Mouse (Mus musculus) midbrain, embryonic 15.5 days (tissue): ENCODE measurements around the gene Kcna7. TPM values are rescaled to one million over a fixed set of nuclear protein-coding genes. Genes with fewer than 3 reads are reported as not detected.
A peak's percentile ranks its signal among the peaks of the same experiment; 100 is the strongest.
"Not testable (repeated sequence)": the region's sequence is repeated elsewhere in the genome, so short reads cannot be mapped to it uniquely, and the experiment has no call there.

Source experiments
- ATAC-seq: fragments of 200-750 bp; cut with Nextera tagmentation; replicated peaks from 2 replicates; pipeline ENCODE4 v1.8.0; 2017; ENCODE audit warnings: moderate TSS enrichment
- H3K27ac ChIP-seq: fragments of 300-500 bp; sonication (generic); 2 replicates; pipeline ENCODE4 v1.5.1; 2015; ENCODE audit warnings: mild to moderate bottlenecking, inconsistent platforms
- H3K27me3 ChIP-seq: fragments of 300-500 bp; sonication (generic); replicated peaks from 2 replicates; pipeline ENCODE4 v1.6.1; 2015; ENCODE audit warnings: inconsistent platforms
- H3K36me3 ChIP-seq: fragments of 300-500 bp; sonication (generic); replicated peaks from 2 replicates; pipeline ENCODE4 v1.6.1; 2015; ENCODE audit warnings: inconsistent platforms
- H3K4me1 ChIP-seq: fragments of 300-500 bp; sonication (generic); 2 replicates; pipeline ENCODE4 v1.6.1; 2015; ENCODE audit warnings: inconsistent platforms
- H3K4me2 ChIP-seq: fragments of 300-500 bp; sonication (generic); 2 replicates; pipeline ENCODE4 v1.6.1; 2015; ENCODE audit warnings: inconsistent platforms, mild to moderate bottlenecking, moderate library complexity
- H3K4me3 ChIP-seq: fragments of 300-500 bp; sonication (generic); 2 replicates; pipeline ENCODE4 v1.5.1; 2015; ENCODE audit warnings: mild to moderate bottlenecking, inconsistent platforms
- H3K9ac ChIP-seq: fragments of 300-500 bp; sonication (generic); 2 replicates; pipeline ENCODE4 v1.6.1; 2015; ENCODE audit warnings: mild to moderate bottlenecking, inconsistent platforms
- H3K9me3 ChIP-seq: fragments of 300-500 bp; sonication (generic); 2 replicates; pipeline ENCODE4 v1.6.1; 2016; ENCODE audit warnings: inconsistent platforms
- WGBS: fragments of 180-500 bp; shearing (Covaris S2); methylation state at CpG from one replicate; pipeline ENCODE4 v1.1.7; 2015; ENCODE audit warnings: mixed read lengths; 5-methylcytosine and 5-hydroxymethylcytosine counted together
- polyA plus RNA-seq: library from polyadenylated mRNA; unstranded; fragments of >200 nt; fragmentation: Nextera tagmentation; extraction: Ambion mirVana; gene quantifications from 2 replicates; pipeline ENCODE4 v1.2.1, GENCODE M21; 2015

Kcna7 gene
- not detected in 2 replicates for polyA plus RNA-seq

DNA sequence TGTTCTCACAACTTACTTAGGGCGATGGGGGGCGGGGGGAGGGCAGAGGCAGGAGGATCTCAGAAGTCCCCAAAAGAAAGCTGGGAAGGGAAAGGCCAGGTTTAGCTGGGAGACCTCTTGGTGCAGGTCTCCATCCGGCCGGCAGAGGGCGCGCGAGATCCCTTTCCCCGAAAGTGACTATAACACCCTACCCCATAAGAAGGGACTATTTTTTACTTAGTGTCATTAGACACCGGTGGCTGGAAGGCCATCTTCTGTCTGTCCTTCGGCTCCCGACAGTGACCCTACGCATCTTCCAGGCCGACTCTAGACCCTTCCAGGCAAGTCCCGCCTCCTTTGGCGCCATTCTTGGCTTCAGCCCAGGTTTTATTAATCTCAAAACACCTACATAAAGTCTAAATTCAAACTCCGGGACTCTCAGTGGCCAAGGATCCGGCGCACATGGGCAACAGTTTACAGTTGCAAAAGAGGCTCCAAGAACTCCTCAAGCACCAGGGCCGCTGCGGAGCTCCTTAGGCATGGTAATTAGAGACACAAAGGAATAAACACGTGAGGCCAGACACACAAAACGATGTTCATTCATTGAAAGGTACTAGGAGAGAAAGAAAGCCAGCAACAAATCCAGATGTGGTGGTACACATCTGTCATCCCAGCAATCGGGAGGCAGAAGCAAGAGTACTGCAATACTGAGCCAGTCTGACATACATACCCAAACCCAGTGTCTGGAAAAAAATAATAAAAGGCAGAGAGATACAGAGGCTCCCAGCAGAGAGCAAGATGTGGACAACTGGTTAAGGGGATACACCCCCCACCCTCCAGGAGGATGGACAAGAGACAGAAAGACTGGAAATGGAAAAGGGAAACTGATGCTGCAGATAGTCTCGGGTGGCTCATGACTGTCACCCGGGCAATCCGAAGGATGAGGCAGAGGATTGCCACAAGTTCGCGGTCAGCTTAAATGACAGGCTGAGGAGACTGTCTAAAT lies at the start of gene Kcna7:
Gene Kcna7 (plus strand): TSS at position 563 of the 985 bp plus-strand sequence.
- Histone ChIP-seq H3K4me3 (peak within 1 kb of the TSS; percentile 35), H3K27me3 (peaks cover 64% of the 10 kb centered on the region), H3K36me3 (no peaks in the 10 kb centered on the region), H3K9ac (no peak within 1 kb of the TSS), H3K27ac (no peak within 1 kb of the TSS), H3K9me3 (no peaks in the 10 kb centered on the region), H3K4me2 (peak within 1 kb of the TSS; percentile 51), H3K4me1 (peaks cover 9% of the 10 kb centered on the region)
- ATAC-seq, result no peak
- WGBS, result 11% methylated on average over 28 of the region's 28 CpGs

DNA sequence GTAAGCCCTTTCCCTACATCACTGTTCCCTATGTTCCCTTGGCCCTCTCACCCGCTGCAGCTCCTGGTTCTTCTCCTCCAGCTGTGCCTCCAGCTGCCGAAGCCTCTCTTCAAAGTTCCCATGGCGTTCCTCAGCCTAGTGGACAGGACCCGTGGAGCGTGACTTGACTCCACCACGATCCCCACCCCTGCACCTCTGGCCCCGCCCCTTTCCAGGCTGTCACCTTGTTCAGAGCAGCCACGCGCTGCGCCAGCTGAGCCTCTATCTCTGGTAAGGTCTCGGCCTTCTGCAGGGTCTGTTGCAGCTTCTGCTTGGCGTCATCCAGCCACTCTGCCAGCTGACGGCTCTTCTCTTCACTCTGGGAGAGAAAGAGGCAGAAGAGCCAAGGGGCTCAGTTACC lies 49.4 kb upstream of the Kcna7 start:
- ATAC-seq, result no peak
- 60% methylated on average over 13 of the region's 13 CpGs for WGBS
- Histone ChIP-seq H3K4me3 (no peak overlapping the region), H3K9ac (no peak overlapping the region), H3K9me3 (no peaks in the 10 kb centered on the region), H3K4me2 (no peak overlapping the region), H3K4me1 (peaks cover 2% of the 10 kb centered on the region; the same call in 1 of the 2 replicates), H3K27me3 (no peaks in the 10 kb centered on the region), H3K27ac (no peak overlapping the region), H3K36me3 (peaks cover 44% of the 10 kb centered on the region)

DNA sequence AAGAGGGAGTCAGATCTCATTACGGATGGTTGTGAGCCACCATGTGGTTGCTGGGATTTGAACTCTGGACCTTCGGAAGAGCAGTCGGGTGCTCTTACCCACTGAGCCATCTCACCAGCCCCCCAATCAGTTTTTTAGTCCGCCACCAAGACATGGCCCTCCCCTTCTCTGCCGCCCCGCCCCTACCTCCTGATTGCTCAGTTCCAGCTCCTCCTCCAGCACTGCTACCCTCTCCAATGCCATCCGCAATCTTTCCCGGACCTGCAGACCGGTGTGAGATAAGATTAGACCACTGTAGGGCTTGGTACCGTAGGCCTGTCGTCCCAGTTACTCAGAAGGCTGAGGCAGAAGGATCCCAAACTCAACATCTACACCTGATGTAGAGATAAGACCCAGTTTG lies 46.4 kb upstream of the Kcna7 start:
- H3K27ac ChIP-seq, H3K4me3 ChIP-seq, H3K4me2 ChIP-seq, H3K9ac ChIP-seq, ATAC-seq, H3K27me3 ChIP-seq, H3K9me3 ChIP-seq: not testable (repeated sequence)
- H3K4me1 ChIP-seq, result peaks cover 27% of the 10 kb centered on the region
- WGBS, result 62% methylated on average over 10 of the region's 11 CpGs
- peaks cover 26% of the 10 kb centered on the region for H3K36me3 ChIP-seq

DNA sequence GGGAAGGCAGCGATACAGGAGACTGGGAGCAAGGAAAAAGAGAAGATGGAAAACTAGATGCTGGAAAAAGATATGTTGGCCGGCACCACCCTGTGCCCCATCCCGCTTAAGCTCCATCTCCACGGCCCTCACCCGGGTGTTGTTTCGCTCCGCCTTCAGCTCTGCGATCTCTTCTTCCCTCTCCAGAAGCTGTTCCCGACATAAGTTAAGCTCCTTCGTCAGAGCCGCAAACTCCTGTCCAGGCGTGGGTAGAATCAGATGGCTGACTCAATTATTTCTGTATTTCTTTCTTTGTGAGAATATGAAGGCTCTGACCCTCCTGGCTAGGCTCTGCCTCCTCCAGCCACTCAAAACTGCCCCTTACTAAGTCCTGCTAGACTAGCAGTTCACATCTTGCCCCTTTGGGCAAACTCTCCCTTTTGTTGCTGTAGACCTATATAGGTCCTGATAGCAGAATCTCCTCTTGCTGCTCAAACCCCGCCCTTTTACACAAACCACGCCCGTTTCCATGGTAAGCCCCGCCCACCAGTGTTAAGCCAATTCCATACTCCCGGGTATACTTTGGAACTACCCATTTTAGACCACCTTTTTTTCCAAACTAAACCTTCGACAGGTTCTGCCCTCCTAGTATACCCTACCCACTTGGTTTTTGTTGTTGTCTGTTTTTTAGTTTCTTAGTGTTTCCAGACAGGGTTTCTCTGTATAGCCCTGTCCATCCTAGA lies 44.9 kb upstream of the Kcna7 start:
- peak overlapping the region; percentile 41; the same call in 1 of the 2 replicates for H3K4me3 ChIP-seq

DNA sequence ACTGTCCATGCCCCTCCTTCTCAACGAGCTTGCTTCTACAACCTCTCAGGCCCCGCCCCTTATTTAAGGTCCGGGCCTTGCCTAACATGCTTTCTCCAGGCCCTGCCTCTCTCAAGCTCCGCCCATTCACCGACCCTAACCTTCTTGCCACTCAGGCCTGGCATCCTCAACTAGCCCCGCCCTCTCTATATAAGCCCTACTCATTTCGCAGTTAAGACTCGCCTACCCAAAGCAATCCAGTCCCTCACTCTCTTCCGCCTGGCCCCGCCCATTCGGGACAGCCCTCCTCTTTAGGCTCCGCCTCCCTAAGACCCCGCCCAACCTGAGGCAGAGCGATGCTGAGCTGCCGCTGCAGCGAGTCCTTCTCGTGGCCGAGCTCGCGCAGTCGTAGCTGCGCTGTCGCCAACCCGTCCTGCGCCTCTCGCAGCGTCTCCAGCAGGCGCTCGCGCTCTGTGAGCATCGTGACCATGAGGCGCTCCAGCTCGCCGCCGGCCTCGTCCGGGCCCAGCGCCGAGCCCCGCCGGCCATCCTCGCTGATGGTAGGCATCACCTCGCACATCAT lies 44.1 kb upstream of the Kcna7 start:
- Histone ChIP-seq H3K4me2 (peak overlapping the region; percentile 60), H3K27me3 (no peaks in the 10 kb centered on the region; the same call in 1 of the 2 replicates), H3K4me3 (peak overlapping the region; percentile 41), H3K36me3 (peaks cover 21% of the 10 kb centered on the region; the same call in 1 of the 2 replicates), H3K9ac (peak overlapping the region; percentile 43), H3K9me3 (no peaks in the 10 kb centered on the region), H3K27ac (peak overlapping the region; percentile 66), H3K4me1 (peaks cover 42% of the 10 kb centered on the region)
- WGBS, result under 1% methylated on average over 43 of the region's 43 CpGs
- peak; percentile 87 for ATAC-seq

More for the DNA sequence above, 44.9 kb upstream of the Kcna7 start:
- Histone ChIP-seq H3K4me2 (peak overlapping the region; percentile 60), H3K27ac (no peak overlapping the region), H3K4me1 (peaks cover 38% of the 10 kb centered on the region), H3K9me3 (no peaks in the 10 kb centered on the region), H3K9ac (no peak overlapping the region), H3K36me3 (peaks cover 21% of the 10 kb centered on the region; the same call in 1 of the 2 replicates), H3K27me3 (no peaks in the 10 kb centered on the region; the same call in 1 of the 2 replicates)
- ATAC-seq, result peak; percentile 21
- WGBS, result 51% methylated on average over 18 of the region's 18 CpGs

DNA sequence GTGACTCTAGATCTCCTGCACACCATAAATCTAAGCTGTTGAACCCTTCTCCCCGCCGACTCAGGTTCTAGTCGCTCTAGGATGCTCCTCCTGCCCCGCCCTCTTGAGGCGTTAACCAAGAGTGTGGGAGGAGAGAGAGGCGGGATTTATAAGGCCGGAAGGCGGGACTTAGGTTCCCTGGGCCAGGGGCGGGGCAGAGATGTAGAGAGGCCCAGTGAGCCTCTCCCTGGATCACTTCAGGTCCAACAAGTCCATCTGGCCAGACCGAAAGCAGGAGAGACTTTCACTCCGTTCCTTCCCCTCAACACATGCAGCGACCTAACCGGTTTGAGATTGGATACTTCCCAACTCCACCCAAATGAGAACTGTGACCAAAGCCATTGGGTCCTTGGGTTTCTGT lies 42.7 kb upstream of the Kcna7 start:
- H3K4me1 ChIP-seq, result peaks cover 46% of the 10 kb centered on the region
- no peaks in the 10 kb centered on the region for H3K9me3 ChIP-seq
- no peaks in the 10 kb centered on the region; the same call in 1 of the 2 replicates for H3K27me3 ChIP-seq
- peak overlapping the region; percentile 4; the same call in 1 of the 2 replicates for H3K4me2 ChIP-seq
- no peak for ATAC-seq
- no peak overlapping the region for H3K9ac ChIP-seq
- no peak overlapping the region for H3K4me3 ChIP-seq
- 13% methylated on average over 13 of the region's 13 CpGs for WGBS
- peaks cover 8% of the 10 kb centered on the region; the same call in 1 of the 2 replicates for H3K36me3 ChIP-seq
- H3K27ac ChIP-seq, result no peak overlapping the region

DNA sequence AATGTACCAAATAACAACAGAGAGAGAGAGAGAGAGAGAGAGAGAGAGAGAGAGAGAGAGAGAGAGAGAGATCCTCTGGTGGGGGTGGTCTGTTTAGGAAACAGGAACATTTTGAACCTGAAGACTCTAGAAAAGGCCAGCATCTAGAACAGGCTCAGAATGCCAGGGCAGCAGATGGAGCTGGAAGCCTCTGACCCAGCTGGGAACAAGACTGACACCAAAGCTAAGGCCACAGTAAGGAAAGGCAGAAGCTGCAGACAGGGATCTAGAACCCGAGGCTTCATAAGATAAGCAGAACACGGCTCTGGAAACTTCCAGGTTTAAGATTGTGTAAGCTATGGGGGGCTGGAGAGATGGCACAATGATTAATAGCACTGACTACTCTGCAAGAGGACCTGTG lies 41.5 kb upstream of the Kcna7 start:
- Histone ChIP-seq H3K9me3 (no peaks in the 10 kb centered on the region), H3K4me2 (no peak overlapping the region), H3K27me3 (peaks cover 2% of the 10 kb centered on the region; the same call in 1 of the 2 replicates), H3K4me3 (no peak overlapping the region), H3K4me1 (peaks cover 52% of the 10 kb centered on the region), H3K36me3 (no peaks in the 10 kb centered on the region), H3K9ac (no peak overlapping the region), H3K27ac (no peak overlapping the region)
- no peak for ATAC-seq
- WGBS, result 92% methylated on average over 2 of the region's 2 CpGs

DNA sequence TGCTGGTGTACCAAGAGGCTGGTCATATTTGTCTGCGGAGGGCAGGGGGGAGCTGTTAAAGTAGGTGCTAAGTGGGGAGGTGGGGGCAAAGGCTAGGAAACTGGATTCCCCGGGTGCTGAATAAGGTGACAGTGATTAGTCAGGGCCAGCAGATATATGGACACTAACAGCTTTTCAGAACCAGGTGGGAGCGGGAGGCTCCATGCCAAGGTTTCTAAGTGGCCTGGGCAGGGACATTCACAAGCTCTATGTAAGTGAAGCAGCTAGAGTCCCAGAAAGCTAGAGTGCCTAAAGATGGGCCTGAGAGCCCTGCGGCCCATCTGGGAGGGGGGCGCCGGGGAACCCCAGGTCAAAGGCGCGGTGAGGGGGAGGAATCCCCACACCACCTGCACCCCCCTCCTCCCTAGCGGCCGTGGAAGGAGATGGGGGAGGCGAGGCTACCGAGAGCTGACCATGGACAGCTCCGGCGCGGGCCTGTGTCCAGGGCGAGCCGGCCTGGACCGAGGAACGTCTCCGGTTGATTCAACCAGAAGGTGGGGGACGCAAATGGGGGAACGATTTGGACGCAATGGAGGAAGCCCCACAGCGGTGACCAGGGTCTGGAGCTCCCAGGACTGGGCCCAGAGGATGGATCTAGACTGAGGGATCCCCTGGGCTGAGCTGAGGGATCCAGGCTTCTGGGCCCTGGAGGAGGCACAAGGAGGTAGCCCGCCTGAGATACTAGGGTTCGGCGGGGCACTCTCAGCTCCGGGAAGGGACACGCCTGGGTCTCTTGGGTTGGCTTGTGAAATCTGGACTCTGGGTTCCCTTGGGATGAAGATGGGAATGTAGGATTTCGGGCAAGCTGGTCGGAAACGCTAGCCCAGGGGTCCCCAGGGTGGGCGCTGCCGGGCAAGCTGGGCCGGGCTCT lies 39.5 kb upstream of the Kcna7 start:
- Histone ChIP-seq H3K27me3 (peaks cover 7% of the 10 kb centered on the region; the same call in 1 of the 2 replicates), H3K9ac (peak overlapping the region; percentile 85), H3K36me3 (no peaks in the 10 kb centered on the region), H3K4me1 (peaks cover 70% of the 10 kb centered on the region), H3K27ac (peak overlapping the region; percentile 78), H3K9me3 (no peaks in the 10 kb centered on the region), H3K4me2 (peak overlapping the region; percentile 74), H3K4me3 (peak overlapping the region; percentile 74)
- ATAC-seq, result no peak
- 5% methylated on average over 28 of the region's 35 CpGs for WGBS

DNA sequence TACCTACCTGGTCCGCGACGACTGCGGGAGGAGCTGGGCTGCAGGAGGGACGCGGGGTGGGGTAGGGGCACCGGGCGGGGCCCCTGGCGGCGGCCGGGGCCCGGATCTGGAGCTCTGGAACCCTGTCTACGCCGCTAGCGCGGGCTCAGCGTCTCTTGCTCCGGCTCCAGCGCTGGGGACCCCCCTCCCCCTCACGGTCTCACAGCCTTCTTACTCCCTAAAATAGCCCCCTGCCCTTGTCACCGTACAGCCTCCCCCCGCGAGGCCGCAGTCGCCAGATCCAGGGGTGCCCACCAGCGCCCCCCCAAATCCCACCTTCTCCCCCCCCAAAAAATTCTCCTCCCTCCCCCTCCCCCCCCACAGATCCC lies 38.8 kb upstream of the Kcna7 start, which contains the start of gene Ppfia3:
Gene Ppfia3 (minus strand): TSS at position 368 of the 368 bp plus-strand sequence.
- peaks cover 64% of the 10 kb centered on the region for H3K4me1 ChIP-seq
- H3K36me3 ChIP-seq, result no peaks in the 10 kb centered on the region
- peak; percentile 52 for ATAC-seq
- peaks cover 7% of the 10 kb centered on the region; the same call in 1 of the 2 replicates for H3K27me3 ChIP-seq
- peak within 1 kb of the TSS; percentile 74 for H3K4me3 ChIP-seq
- H3K9me3 ChIP-seq, result no peaks in the 10 kb centered on the region
- peak within 1 kb of the TSS; percentile 77 for H3K4me2 ChIP-seq
- H3K27ac ChIP-seq, result peak within 1 kb of the TSS; percentile 85
- H3K9ac ChIP-seq, result peak within 1 kb of the TSS; percentile 85
- under 1% methylated on average over 24 of the region's 26 CpGs for WGBS

DNA sequence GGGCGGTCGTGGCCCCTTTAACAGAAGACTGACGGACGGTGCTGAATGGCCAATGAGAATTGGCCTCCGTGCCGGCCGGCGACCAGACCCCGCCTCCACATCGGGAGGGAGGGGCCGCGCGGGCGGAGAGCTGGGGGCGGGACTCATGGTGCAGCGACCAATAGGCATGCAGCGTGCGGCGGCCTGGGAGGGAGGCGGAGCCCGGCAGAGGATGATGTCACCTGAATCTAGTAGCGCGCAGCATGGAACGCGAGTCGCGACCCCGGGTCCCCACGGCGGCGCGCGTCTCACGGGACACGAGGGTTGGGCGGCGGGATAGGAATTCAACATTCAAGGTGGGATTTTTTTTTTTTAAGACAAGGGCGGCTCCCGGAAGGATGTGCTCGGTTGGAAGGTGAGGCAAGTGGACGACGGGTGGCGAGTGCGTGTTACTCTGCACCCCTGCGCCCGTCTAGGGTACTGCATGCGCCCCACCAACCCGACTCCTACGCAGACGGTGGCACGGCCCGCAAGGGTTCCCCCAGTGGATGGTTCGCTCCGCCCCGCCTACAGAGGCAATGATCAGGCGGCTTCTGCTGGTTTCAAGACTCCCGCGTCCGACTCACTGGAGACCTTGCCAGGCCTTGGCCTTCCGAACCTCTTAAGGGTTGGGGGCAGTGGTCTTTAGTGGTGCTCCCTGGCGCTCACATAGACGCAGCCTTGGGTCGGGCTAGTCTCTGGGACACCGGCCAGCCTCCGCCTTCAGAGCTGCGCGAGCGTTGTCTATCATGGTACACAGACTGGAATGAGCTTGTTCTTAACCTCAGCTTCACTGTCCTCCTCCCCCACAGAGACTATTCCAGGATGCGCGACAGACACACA lies 38.2 kb upstream of the Kcna7 start:
- Histone ChIP-seq H3K27me3 (peaks cover 7% of the 10 kb centered on the region; the same call in 1 of the 2 replicates), H3K9ac (peak overlapping the region; percentile 85), H3K36me3 (no peaks in the 10 kb centered on the region), H3K4me3 (peak overlapping the region; percentile 74), H3K4me2 (peak overlapping the region; percentile 77), H3K9me3 (no peaks in the 10 kb centered on the region), H3K27ac (peak overlapping the region; percentile 85), H3K4me1 (peaks cover 58% of the 10 kb centered on the region)
- peak; percentile 89 for ATAC-seq
- WGBS, result 1% methylated on average over 70 of the region's 70 CpGs
